Mouse (Mus musculus): ENCODE measurements around the gene Cracr2b. TPM values are rescaled to one million over a fixed set of nuclear protein-coding genes. Genes with fewer than 3 reads are reported as not detected.

The Cracr2b gene
- polyA plus RNA-seq, 1 experiment from 2014 or later = 6.3 TPM

GRCm38 (mm10) chr7:141485606-141486005 is 24.7 kb downstream of the Cracr2b start:
- H3K27me3 ChIP-seq (ENCODE audit: insufficient read depth, low read length) = peaks cover 18% of the 10 kb centered on the region
- no peak overlapping the region for H3K9ac ChIP-seq (replicated peaks)
- 75% methylated on average over 2 of the region's 2 CpGs for WGBS (ENCODE audit: insufficient replicate concordance)
- no peak for DNase-seq
- H3K27ac ChIP-seq (ENCODE audit: low read depth) = no peak overlapping the region
- H3K4me2 ChIP-seq (ENCODE audit: low read depth, low read length) = no peak overlapping the region
- H3K9me3 ChIP-seq (ENCODE audit: low read length) = no peaks in the 10 kb centered on the region
- ATAC-seq = no peak
- H3K36me3 ChIP-seq (replicated peaks; ENCODE audit: insufficient read depth, low read length) = peaks cover 19% of the 10 kb centered on the region; the same call in 1 of the 2 replicates
- H3K4me1 ChIP-seq (ENCODE audit: insufficient read depth) = peaks cover 23% of the 10 kb centered on the region
- TF ChIP-seq CTCF (IDR thresholded peaks at IDR 0.05; ENCODE audit: low read depth) = no peak
- TF ChIP-seq EP300 (IDR thresholded peaks at IDR 0.05; ENCODE audit: low read depth) = no peak
- H3K4me3 ChIP-seq (ENCODE audit: low read depth, low read length) = no peak overlapping the region

- H3K36me3 ChIP-seq (replicated peaks; ENCODE audit: insufficient read depth, low read length) = peaks cover 21% of the 10 kb centered on the region; the same call in 1 of the 2 replicates
- H3K27ac ChIP-seq (ENCODE audit: low read depth) = no peak overlapping the region
- H3K4me1 ChIP-seq (ENCODE audit: insufficient read depth) = peaks cover 18% of the 10 kb centered on the region
- H3K9me3 ChIP-seq (ENCODE audit: low read length) = no peaks in the 10 kb centered on the region
- TF ChIP-seq EP300 (IDR thresholded peaks at IDR 0.05; ENCODE audit: low read depth) (no peak), CTCF (IDR thresholded peaks at IDR 0.05; ENCODE audit: low read depth) (no peak)
- no peak overlapping the region for H3K4me2 ChIP-seq (ENCODE audit: low read depth, low read length)
- H3K9ac ChIP-seq (replicated peaks) = no peak overlapping the region
- no peak for DNase-seq
- H3K4me3 ChIP-seq (ENCODE audit: low read depth, low read length) = no peak overlapping the region
- no peak for ATAC-seq
- H3K27me3 ChIP-seq (ENCODE audit: insufficient read depth, low read length) = peaks cover 18% of the 10 kb centered on the region
- 89% methylated on average over 1 of the region's 1 CpGs for WGBS (ENCODE audit: insufficient replicate concordance)
Observed at GRCm38 (mm10) chr7:141486239-141486638, 25.3 kb downstream of the Cracr2b start.

GRCm38 (mm10) chr7:141487141-141487540 is 26.2 kb downstream of the Cracr2b start:
- 72% methylated on average over 7 of the region's 7 CpGs for WGBS (ENCODE audit: insufficient replicate concordance)
- peaks cover 9% of the 10 kb centered on the region for H3K4me1 ChIP-seq (ENCODE audit: insufficient read depth)
- peaks cover 23% of the 10 kb centered on the region; the same call in 1 of the 2 replicates for H3K36me3 ChIP-seq (replicated peaks; ENCODE audit: insufficient read depth, low read length)
- H3K27ac ChIP-seq (ENCODE audit: low read depth) = no peak overlapping the region
- ATAC-seq = no peak
- no peak overlapping the region for H3K4me3 ChIP-seq (ENCODE audit: low read depth, low read length)
- peaks cover 11% of the 10 kb centered on the region; the same call in 1 of the 2 replicates for H3K27me3 ChIP-seq (ENCODE audit: insufficient read depth, low read length)
- H3K4me2 ChIP-seq (ENCODE audit: low read depth, low read length) = no peak overlapping the region
- no peak for DNase-seq
- H3K9ac ChIP-seq (replicated peaks) = no peak overlapping the region
- H3K9me3 ChIP-seq (ENCODE audit: low read length) = no peaks in the 10 kb centered on the region
- no peak for TF ChIP-seq CTCF (IDR thresholded peaks at IDR 0.05; ENCODE audit: low read depth)
- no peak for TF ChIP-seq EP300 (IDR thresholded peaks at IDR 0.05; ENCODE audit: low read depth)

- Histone ChIP-seq H3K9me3 (ENCODE audit: low read length) (no peaks in the 10 kb centered on the region), H3K36me3 (replicated peaks; ENCODE audit: insufficient read depth, low read length) (peaks cover 29% of the 10 kb centered on the region), H3K9ac (replicated peaks) (no peak overlapping the region), H3K4me2 (ENCODE audit: low read depth, low read length) (no peak overlapping the region), H3K27ac (ENCODE audit: low read depth) (no peak overlapping the region), H3K4me1 (ENCODE audit: insufficient read depth) (no peaks in the 10 kb centered on the region), H3K4me3 (ENCODE audit: low read depth, low read length) (no peak overlapping the region), H3K27me3 (ENCODE audit: insufficient read depth, low read length) (no peaks in the 10 kb centered on the region)
- peak; percentile 45 for DNase-seq
- ATAC-seq = peak; percentile 51
- WGBS (ENCODE audit: insufficient replicate concordance) = 51% methylated on average over 2 of the region's 2 CpGs
- TF ChIP-seq CTCF (IDR thresholded peaks at IDR 0.05; ENCODE audit: low read depth) (peak; percentile 74), EP300 (IDR thresholded peaks at IDR 0.05; ENCODE audit: low read depth) (no peak)
Observed at GRCm38 (mm10) chr7:141491151-141491550, 30.3 kb downstream of the Cracr2b start.

GRCm38 (mm10) chr7:141492738-141493137 is 31.8 kb downstream of the Cracr2b start:
- no peak overlapping the region for H3K9ac ChIP-seq (replicated peaks)
- peaks cover 16% of the 10 kb centered on the region for H3K36me3 ChIP-seq (replicated peaks; ENCODE audit: insufficient read depth, low read length)
- no peaks in the 10 kb centered on the region for H3K4me1 ChIP-seq (ENCODE audit: insufficient read depth)
- TF ChIP-seq EP300 (IDR thresholded peaks at IDR 0.05; ENCODE audit: low read depth) (no peak), CTCF (IDR thresholded peaks at IDR 0.05; ENCODE audit: low read depth) (no peak)
- no peaks in the 10 kb centered on the region for H3K27me3 ChIP-seq (ENCODE audit: insufficient read depth, low read length)
- no peak overlapping the region for H3K4me3 ChIP-seq (ENCODE audit: low read depth, low read length)
- H3K9me3 ChIP-seq (ENCODE audit: low read length) = no peaks in the 10 kb centered on the region
- DNase-seq (no peak), ATAC-seq (no peak)
- H3K27ac ChIP-seq (ENCODE audit: low read depth) = no peak overlapping the region
- H3K4me2 ChIP-seq (ENCODE audit: low read depth, low read length) = no peak overlapping the region
- WGBS (ENCODE audit: insufficient replicate concordance) = 80% methylated on average over 5 of the region's 5 CpGs

GRCm38 (mm10) chr7:141493729-141494128 is 32.8 kb downstream of the Cracr2b start:
- no peak overlapping the region for H3K4me3 ChIP-seq (ENCODE audit: low read depth, low read length)
- no peaks in the 10 kb centered on the region for H3K4me1 ChIP-seq (ENCODE audit: insufficient read depth)
- 89% methylated on average over 1 of the region's 1 CpGs for WGBS (ENCODE audit: insufficient replicate concordance)
- no peak overlapping the region for H3K27ac ChIP-seq (ENCODE audit: low read depth)
- peaks cover 14% of the 10 kb centered on the region for H3K36me3 ChIP-seq (replicated peaks; ENCODE audit: insufficient read depth, low read length)
- ATAC-seq = no peak
- no peaks in the 10 kb centered on the region for H3K9me3 ChIP-seq (ENCODE audit: low read length)
- H3K4me2 ChIP-seq (ENCODE audit: low read depth, low read length) = no peak overlapping the region
- no peak overlapping the region for H3K9ac ChIP-seq (replicated peaks)
- no peak for DNase-seq
- no peaks in the 10 kb centered on the region for H3K27me3 ChIP-seq (ENCODE audit: insufficient read depth, low read length)
- no peak for TF ChIP-seq CTCF (IDR thresholded peaks at IDR 0.05; ENCODE audit: low read depth)

GRCm38 (mm10) chr7:141495379-141495778 is 34.5 kb downstream of the Cracr2b start:
- WGBS (ENCODE audit: insufficient replicate concordance) = 77% methylated on average over 2 of the region's 2 CpGs
- ATAC-seq (no peak), DNase-seq (no peak)
- TF ChIP-seq EP300 (IDR thresholded peaks at IDR 0.05; ENCODE audit: low read depth) (no peak), CTCF (IDR thresholded peaks at IDR 0.05; ENCODE audit: low read depth) (no peak)
- Histone ChIP-seq H3K4me3 (ENCODE audit: low read depth, low read length) (no peak overlapping the region), H3K27ac (ENCODE audit: low read depth) (no peak overlapping the region), H3K27me3 (ENCODE audit: insufficient read depth, low read length) (no peaks in the 10 kb centered on the region), H3K9me3 (ENCODE audit: low read length) (no peaks in the 10 kb centered on the region), H3K36me3 (replicated peaks; ENCODE audit: insufficient read depth, low read length) (peaks cover 14% of the 10 kb centered on the region), H3K4me1 (ENCODE audit: insufficient read depth) (no peaks in the 10 kb centered on the region), H3K4me2 (ENCODE audit: low read depth, low read length) (no peak overlapping the region), H3K9ac (replicated peaks) (no peak overlapping the region)
